Mouse (Mus musculus) heart, postnatal 0 days (tissue): ENCODE measurements at regions not wholly inside any gene's neighbourhood (a gene's known extent, or its start where the extent isn't known, plus 50 kb on each side); places are given as distances from the start of the nearest gene placed in this dataset.

Experiments
- CTCF ChIP-seq: IDR thresholded peaks from 2 replicates; pipeline ENCODE4 v1.5.1; 2016; ENCODE audit warnings: antibody characterized with exemption, control low read depth, low read depth
- EP300 ChIP-seq: IDR thresholded peaks from 2 replicates; pipeline ENCODE4 v1.6.1; 2016; ENCODE audit warnings: antibody characterized with exemption, low read depth

- TF ChIP-seq CTCF (no peak), EP300 (no peak)
Observed at GRCm38 (mm10) chr14:120834821-120835220, 76.2 kb upstream of the Ipo5 start.
